Mouse (Mus musculus): ENCODE measurements around the gene Luzp1. TPM values are rescaled to one million over a fixed set of nuclear protein-coding genes. Genes with fewer than 3 reads are reported as not detected.

The Luzp1 gene
- total RNA-seq, 4 experiments from 2014 or later = 28.3 to 48.0 (median 38.1) TPM

DNA sequence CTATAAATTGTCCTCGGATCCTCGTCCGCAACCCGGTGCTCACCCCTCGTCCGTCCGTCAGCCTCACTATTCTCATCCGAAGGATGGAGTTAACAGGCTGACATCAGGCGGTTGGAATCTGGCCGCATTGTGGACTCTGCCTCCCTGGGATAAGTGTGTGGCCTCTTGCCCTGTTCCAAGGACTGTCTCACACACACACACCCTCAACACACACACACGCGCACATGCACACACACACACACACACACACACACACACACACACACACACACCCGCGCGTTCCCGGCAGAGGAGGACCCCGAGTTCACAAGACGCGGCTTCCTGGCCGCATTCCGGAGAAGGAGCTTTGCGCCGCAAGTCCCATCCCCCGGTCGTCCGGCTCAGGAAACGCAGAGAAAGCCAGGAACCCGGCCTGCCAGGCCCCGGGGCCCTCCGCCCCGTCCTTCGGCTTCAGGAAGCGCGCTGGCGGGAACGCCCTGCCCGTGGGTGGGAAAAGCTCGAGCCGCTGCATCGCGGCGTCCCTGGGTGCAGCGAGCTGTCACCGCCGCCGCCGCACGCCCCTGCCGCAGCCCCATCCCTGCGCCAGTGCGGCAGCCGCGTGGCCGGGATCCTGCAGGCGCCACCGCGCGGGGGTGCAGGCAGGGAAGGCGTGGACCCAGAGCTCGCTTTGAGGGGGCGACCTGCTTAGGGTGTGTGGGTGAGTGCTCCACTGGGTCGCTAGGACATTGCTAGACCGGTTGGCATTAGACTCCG is 7.3 kb upstream of the Luzp1 start, which contains the start of gene 6030445D17Rik:
TSS of gene 6030445D17Rik (plus strand) at position 165 of the 753 bp plus-strand sequence.
- DNase-seq (ENCODE audit: low spot score) = peak; percentile 89

DNA sequence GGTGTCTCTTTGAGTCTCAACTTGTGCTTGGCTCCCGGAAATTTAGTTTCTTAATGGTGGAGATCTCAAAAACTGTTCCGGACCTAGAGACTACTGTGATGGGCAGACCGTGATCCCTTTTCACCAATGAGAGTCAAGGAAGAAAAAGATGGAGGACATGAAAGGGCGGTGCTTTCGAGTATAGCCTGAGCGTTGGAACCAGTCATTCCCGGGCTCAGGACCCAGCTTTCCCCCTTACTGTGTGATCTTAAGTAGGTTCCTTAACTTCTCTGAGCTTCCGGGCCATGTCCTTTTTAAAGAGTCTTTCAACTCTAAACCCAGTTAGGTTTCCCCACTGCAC is 6.8 kb upstream of the Luzp1 start:
- DNase-seq (ENCODE audit: low spot score) = peak; percentile 61

GRCm38 (mm10) chr4:136463436-136463835 is 6.1 kb upstream of the Luzp1 start:
- no peak for DNase-seq (ENCODE audit: low spot score)

GRCm38 (mm10) chr4:136466226-136466625 is 3.3 kb upstream of the Luzp1 start:
- peak; percentile 70 for DNase-seq (ENCODE audit: low spot score)

DNA sequence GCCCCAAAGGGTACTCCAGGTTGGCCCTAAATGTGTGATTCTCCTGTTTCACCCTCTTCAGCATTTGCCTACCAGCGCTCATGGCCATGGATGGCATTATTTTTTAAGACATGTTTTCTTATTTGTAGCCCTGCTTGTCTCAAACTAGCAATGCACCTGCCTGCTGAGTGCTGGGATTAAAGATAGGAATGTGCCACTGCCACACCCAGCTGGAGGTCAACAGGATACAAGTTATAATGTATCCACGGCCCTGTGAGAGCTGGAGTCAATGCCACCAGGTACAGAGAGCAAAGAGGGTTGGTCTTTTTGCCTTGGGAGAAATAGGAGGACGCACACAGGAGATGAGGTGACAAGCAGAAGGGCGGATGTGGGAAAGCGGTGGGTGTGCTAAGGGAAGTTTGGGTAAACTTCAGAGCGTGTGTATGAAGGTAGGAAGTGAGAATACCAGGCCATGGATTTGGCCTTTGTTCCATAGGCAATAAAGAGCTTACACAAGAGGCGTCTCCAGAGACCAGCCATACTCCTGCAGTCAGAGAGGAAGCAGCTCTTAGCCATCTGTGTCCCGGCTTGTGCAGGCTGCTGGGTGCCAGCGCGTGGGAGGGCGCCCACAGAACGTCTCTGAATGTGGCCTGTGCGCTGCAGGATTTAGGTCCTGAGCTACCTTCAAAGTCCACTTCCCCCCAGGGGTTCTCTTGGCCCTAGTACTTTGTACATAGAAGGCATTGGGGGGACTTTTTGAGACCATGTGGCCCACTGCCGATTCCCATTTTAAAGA is 821 bp upstream of the Luzp1 start:
- DNase-seq (ENCODE audit: low spot score) = no peak

GRCm38 (mm10) chr4:136469941-136470346 is 383 bp downstream of the Luzp1 start:
- DNase-seq (ENCODE audit: low spot score) = no peak

DNA sequence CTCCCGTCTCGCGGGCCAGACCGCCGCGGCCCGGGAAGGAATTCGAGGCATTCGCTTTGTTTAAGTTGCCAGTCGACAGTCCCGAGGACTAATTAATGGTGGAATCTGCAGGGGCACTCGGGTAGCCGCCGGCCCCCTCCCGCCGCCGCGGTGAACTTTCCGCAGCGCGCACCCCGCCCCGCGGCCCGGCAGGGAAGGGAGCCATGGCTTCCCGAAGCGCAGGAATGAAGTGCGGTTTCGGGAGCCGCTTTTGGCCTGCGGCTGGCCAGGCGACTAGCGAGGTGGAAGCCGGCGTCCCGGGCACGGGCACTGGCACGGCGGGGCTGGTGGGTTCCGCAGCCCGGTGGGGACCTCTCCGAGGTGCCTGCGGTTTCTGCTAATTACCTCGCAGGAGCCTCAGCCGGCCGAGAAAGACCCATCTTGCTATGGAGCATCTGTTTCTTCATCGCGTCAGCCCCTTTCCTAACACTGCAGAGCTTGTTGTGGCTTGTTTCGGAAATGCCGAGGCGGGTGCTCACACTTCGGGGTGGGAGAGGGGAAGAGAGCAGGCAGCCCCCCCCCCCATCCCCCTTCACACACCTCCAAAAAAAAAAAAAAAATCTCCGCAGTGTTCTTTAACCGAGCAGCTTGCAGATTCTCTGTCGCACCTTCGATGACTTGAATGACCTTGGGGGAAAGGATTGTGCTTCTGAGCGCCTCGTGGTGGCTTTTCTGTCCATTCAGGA is 948 bp downstream of the Luzp1 start:
- no peak for DNase-seq (ENCODE audit: low spot score)

- DNase-seq (ENCODE audit: low spot score) = no peak
Measured at GRCm38 (mm10) chr4:136476692-136477091, 7.1 kb downstream of the Luzp1 start.

- no peak for DNase-seq (ENCODE audit: low spot score)
Measured at GRCm38 (mm10) chr4:136486549-136486948, 17.0 kb downstream of the Luzp1 start.

- DNase-seq (ENCODE audit: low spot score) = no peak
Measured at GRCm38 (mm10) chr4:136495993-136496392, 26.4 kb downstream of the Luzp1 start.

DNA sequence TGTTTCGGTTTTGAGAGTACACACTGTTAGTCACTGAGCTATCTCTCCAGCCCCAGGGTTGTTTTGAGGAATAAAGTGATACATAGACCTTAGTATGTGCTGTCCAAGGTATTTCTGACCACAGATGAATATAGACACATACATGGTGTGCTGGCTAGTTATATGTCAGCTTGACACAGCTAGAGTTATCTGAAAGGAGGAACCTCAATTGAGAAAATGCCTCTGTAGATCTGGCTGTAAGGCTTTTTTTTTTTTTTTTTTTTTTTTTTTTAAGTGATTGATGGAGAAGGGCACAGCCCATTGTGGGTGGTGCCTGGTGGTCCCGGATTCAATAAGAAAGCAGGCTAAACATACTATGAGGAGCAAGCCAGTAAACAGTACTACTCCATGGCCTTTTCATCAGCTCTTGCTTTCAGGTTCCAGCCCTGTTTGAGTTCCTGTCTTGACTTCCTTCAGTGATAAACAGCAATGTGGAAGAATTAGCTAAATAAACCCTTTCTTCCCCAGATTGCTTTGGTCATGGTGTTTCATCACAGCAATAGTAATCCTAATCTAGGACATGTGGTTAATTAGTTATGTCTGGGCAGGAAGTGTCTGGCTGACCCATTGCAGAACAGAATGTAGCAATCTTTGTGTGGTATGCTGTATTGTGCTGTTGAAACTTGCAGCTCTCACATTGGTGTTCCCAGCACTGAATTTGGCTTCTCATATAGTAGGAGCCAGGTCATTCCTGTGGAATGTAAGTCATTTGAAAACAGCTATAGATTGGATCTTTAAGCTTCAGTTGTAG is 36.1 kb downstream of the Luzp1 start:
- no peak for DNase-seq (ENCODE audit: low spot score)

- no peak for DNase-seq (ENCODE audit: low spot score)
Measured at GRCm38 (mm10) chr4:136509857-136510256, 40.3 kb downstream of the Luzp1 start.

DNA sequence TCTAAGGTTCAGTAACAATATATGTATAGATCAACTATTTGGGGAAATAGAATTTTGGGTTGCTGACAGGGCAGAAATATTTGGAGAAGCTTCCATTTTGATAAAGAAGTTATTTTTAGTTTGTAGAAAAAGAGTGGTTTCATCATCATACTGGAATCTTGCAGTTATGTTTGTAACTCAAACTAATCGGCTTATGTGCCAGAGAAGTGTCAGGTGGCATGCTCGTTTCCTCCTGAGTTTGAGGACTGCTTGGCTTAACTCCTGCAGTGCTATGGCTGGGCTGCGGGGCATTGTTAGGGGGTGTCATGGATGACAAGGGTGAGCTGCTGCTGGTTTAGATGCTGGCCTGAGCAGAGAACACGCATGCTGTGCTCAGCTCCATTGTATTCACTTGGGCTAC is 42.1 kb downstream of the Luzp1 start:
- DNase-seq (ENCODE audit: low spot score) = no peak

DNA sequence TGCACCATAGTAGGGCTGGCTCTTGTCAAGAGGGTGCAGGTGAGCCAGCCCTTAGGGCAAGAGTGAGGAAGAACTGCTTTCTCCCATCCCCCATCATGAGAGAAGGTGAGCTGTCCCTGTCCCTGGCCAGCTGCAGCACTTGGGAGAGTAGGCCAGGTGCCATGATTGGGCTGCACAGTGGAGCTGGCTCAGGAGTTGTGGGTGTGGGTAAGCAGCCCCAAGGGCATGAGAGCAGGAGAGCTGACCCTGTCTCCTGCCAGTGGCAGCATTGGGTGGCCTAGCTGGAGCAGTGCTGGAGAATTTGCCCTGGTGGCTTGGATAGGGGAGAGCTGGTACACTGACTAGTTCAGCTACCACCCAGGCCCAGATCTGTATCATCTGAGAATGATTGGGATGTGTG is 43.3 kb downstream of the Luzp1 start:
- DNase-seq (ENCODE audit: low spot score) = no peak

DNA sequence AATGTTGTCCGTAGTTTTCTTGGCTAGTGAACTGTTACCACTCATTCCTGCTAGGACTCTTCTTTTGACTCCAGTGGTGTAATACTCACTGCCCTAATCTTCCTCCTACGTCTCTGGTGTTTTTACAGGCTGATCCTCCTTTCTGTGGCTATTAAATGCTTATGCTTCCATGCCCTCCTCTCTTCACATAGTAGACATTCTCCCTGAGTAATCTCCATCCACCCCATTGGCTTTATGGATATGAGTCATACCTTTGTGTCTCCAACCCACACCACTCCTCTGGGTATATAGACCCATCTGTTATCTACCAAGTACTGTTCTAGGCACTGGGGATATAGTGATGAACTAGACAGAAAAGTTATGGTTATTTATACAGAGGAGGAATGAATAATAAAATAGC is 48.6 kb downstream of the Luzp1 start:
- DNase-seq (ENCODE audit: low spot score) = no peak

- no peak for DNase-seq (ENCODE audit: low spot score)
Measured at GRCm38 (mm10) chr4:136518576-136518975, 49.0 kb downstream of the Luzp1 start.

GRCm38 (mm10) chr4:136519866-136520265 is 50.3 kb downstream of the Luzp1 start:
- no peak for DNase-seq (ENCODE audit: low spot score)

DNA sequence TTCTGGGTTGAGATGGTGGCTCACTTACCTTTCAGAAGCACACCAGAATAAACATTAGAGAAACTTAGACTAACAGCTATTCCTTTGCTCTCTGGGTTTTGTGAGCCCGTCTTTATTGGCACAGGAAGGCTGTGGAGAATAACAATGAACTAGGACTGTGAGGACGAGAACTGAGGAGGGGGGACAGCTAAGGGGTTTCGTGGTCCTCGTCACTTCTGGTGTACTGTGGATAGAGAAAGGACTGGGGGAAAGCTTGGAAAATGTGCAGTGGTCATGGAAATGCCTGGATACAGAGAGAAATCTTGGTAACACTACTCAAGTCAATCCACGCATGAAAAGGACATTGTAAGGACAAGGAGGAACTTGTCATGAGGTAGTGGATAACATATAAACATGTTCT is 52.3 kb downstream of the Luzp1 start:
- DNase-seq (ENCODE audit: low spot score) = no peak

DNA sequence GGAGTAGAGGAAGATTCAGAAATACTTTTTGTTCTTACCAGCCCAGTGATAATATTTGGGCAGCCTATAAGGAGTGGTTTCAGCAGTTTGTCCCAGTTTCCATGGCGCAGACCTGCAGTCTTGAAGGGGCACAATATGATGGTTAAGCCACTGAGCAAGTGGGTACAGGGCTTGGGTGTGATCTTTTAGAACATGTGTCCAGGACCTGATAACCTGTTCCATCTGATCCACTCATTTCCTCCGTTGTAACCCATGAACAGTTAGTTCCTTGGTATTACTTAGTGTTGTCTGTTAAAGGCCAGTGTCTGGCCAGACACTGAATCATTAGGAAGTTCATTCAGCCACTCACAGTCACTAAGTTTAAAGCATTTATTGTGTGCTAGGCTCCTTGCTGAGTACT is 54.7 kb downstream of the Luzp1 start:
- DNase-seq (ENCODE audit: low spot score) = no peak

DNA sequence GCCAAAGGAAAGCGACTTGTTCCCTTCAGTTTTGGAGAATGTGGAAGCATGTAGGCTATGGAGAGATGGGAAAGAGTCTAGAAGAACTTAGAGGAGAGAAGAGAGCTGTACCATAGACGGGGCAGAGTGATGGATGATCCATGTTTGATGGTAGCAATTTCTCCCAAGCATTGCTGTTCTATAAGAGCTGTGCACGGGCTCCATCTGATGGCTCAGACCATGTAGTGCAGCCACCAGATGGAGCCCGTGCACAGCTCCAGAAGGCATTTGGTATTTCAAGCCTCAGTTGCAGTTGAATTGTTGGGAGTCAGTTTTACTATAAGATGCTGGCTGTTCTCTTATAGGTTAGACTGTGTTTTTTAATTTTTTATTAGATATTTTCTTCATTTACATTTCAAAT is 56.9 kb downstream of the Luzp1 start:
- peak; percentile 43 for DNase-seq (ENCODE audit: low spot score)

DNA sequence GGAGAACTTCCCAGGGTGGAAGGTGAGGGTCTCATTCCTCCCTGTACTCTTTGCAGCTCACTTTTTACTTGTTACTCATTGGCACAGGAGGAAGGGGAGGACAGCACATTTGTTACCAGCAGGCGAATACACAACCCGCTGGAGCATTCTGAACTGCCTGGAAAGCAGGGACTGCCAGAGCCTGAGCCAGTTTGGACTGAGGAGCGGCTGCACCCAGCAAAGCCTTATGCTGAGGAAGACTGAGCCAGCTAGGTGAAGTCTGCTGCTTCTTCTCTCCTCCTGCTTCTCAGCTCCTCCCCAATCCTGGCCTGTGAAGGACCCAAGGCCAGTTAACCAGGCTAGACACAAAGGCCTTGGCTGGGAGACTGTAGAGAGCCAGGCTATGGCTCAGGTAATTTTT is 75.6 kb downstream of the Luzp1 start:
- no peak for DNase-seq (ENCODE audit: low spot score)
